Mouse (Mus musculus): Measurements from ENCODE around the gene Disc1. TPM values are rescaled to one million over a fixed set of nuclear protein-coding genes. Genes with fewer than 3 reads are reported as not detected.

The Disc1 gene
- polyA plus RNA-seq, 1 experiment from 2014 or later = 2.6 TPM

DNA sequence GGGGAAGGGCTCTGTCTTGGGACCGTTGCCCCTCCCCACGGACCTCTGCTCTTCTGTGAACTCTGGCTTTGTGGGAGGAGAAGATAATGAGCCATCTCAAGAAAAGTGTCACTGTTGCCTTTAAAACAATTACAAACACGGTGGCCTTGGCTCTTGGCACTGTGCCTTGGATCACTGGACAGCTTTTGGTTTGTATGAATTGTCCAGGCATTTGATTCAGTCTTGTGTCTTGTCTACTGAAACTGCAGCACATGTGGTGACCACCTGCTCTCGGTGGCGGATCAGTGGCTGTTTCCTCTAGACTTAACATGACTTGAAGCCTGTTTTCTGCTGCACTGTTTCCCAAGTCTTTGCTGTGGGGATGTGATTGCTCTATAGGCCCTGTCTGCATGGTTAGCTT is 44.1 kb downstream of the Disc1 start:
- Histone ChIP-seq H3K27ac (ENCODE audit: low read depth, low read length) (no peak overlapping the region), H3K4me3 (ENCODE audit: low read length) (no peak overlapping the region), H3K4me1 (ENCODE audit: control insufficient read depth, insufficient read depth, low read depth, low read length) (no peaks in the 10 kb centered on the region), H3K9ac (ENCODE audit: low read depth, low read length) (no peak overlapping the region), H3K36me3 (ENCODE audit: control insufficient read depth, insufficient read depth, low read length) (no peaks in the 10 kb centered on the region), H3K4me2 (ENCODE audit: low read length) (no peak overlapping the region), H3K27me3 (replicated peaks; ENCODE audit: control insufficient read depth, insufficient read depth, low read length) (no peaks in the 10 kb centered on the region), H3K9me3 (ENCODE audit: control insufficient read depth, low read length) (no peaks in the 10 kb centered on the region)
- no peak for ATAC-seq
- WGBS = 68% methylated on average over 5 of the region's 5 CpGs

DNA sequence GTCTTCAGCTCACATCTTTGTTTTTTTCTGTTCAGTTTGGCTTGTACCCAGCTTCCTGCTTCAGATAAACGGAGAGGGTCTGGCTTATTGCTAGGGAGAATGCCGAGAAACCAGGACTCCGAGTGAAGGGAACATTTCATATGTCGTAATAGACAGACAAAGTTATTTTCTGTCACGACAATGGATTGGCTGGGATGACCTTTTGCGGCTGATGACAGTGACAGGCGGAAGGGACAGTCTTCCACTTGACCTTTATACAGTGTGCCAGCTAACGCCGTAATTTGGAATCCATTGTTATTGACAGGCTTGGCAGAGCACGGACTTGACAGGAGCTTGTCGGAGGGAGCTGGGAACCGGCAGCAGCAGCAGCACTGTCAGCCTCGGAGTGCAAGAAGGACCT is 48.3 kb downstream of the Disc1 start:
- WGBS = 61% methylated on average over 13 of the region's 13 CpGs
- H3K27ac ChIP-seq (ENCODE audit: low read depth, low read length) = no peak overlapping the region
- no peak for ATAC-seq

DNA sequence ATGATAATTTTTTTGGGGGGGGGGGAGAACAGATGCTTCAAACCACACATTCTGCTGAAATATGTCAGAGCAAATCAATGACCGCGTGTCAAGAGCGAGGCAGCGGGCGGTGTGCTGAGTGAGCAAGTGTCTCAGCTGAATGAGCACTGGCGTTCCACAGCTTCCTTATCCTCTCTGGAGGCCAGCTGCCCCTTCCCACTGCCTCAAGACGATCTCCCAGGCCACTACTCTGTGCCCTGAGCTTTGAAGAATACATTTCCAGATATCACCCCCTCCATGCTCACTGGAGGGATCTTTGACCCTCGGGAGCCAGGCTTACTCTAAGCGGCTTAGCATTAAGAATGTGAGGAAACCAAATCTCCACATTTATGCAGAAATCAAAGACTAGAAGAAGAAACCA is 59.2 kb downstream of the Disc1 start:
- no peak for ATAC-seq
- Histone ChIP-seq H3K27ac (ENCODE audit: low read depth, low read length) (no peak overlapping the region), H3K9ac (ENCODE audit: low read depth, low read length) (no peak overlapping the region), H3K9me3 (ENCODE audit: control insufficient read depth, low read length) (no peaks in the 10 kb centered on the region), H3K4me1 (ENCODE audit: control insufficient read depth, insufficient read depth, low read depth, low read length) (peaks cover 9% of the 10 kb centered on the region), H3K36me3 (ENCODE audit: control insufficient read depth, insufficient read depth, low read length) (no peaks in the 10 kb centered on the region), H3K4me3 (ENCODE audit: low read length) (no peak overlapping the region), H3K4me2 (ENCODE audit: low read length) (no peak overlapping the region), H3K27me3 (replicated peaks; ENCODE audit: control insufficient read depth, insufficient read depth, low read length) (no peaks in the 10 kb centered on the region)
- 65% methylated on average over 9 of the region's 9 CpGs for WGBS

More for the DNA sequence above, 48.3 kb downstream of the Disc1 start:
- no peaks in the 10 kb centered on the region for H3K27me3 ChIP-seq (replicated peaks; ENCODE audit: control insufficient read depth, insufficient read depth, low read length)
- no peak overlapping the region for H3K4me2 ChIP-seq (ENCODE audit: low read length)
- no peak overlapping the region for H3K9ac ChIP-seq (ENCODE audit: low read depth, low read length)
- H3K4me1 ChIP-seq (ENCODE audit: control insufficient read depth, insufficient read depth, low read depth, low read length) = no peaks in the 10 kb centered on the region
- no peak overlapping the region for H3K4me3 ChIP-seq (ENCODE audit: low read length)
- no peaks in the 10 kb centered on the region for H3K9me3 ChIP-seq (ENCODE audit: control insufficient read depth, low read length)
- H3K36me3 ChIP-seq (ENCODE audit: control insufficient read depth, insufficient read depth, low read length) = no peaks in the 10 kb centered on the region

DNA sequence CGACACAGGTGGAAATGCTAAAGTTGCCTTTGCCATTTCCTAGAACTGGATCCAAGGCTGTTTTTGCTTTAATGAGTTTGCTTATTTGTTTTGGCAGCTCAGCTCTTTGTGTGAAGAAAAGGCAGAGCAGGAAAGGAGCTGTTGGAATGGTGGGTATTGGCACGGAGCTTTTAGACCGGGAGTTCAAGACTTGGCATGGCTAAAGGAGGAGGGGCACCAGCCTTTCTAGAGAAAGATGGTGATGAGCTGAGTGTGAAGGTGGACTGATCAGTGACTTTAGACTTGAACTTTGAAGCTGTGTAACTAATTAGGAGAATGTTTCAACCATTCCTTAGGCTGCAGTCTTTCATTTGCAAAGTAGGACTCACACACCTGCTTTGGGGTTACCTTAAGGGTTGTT is 59.8 kb downstream of the Disc1 start:
- whole genome bisulfite sequencing = 56% methylated on average over 3 of the region's 3 CpGs
- no peaks in the 10 kb centered on the region for H3K36me3 ChIP-seq (ENCODE audit: control insufficient read depth, insufficient read depth, low read length)
- no peak overlapping the region for H3K4me3 ChIP-seq (ENCODE audit: low read length)
- H3K9ac ChIP-seq (ENCODE audit: low read depth, low read length) = no peak overlapping the region
- H3K9me3 ChIP-seq (ENCODE audit: control insufficient read depth, low read length) = no peaks in the 10 kb centered on the region
- H3K27ac ChIP-seq (ENCODE audit: low read depth, low read length) = no peak overlapping the region
- H3K4me2 ChIP-seq (ENCODE audit: low read length) = no peak overlapping the region
- H3K4me1 ChIP-seq (ENCODE audit: control insufficient read depth, insufficient read depth, low read depth, low read length) = peaks cover 9% of the 10 kb centered on the region
- no peak; the same call in 1 of the 2 replicates for ATAC-seq
- no peaks in the 10 kb centered on the region for H3K27me3 ChIP-seq (replicated peaks; ENCODE audit: control insufficient read depth, insufficient read depth, low read length)

DNA sequence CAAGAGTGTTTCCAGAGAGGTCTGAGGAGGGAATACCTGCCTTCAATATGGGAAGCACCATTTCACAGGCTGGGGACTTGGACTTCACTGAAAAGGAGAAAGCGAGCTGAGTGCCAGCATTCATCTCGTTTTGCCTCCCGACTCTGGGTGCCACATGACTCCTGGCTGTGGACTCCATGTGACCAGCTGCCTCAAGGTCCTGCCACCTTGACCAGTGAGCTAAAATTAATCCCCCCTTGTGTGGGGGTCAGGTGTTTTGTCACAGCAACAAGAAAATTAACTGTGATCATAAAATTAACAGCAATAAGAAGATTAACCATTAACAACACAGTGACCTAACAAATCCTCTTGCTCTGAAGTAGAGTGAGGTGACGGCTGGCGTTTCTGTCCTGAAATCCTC is 61.3 kb downstream of the Disc1 start:
- no peaks in the 10 kb centered on the region for H3K27me3 ChIP-seq (replicated peaks; ENCODE audit: control insufficient read depth, insufficient read depth, low read length)
- no peaks in the 10 kb centered on the region for H3K9me3 ChIP-seq (ENCODE audit: control insufficient read depth, low read length)
- H3K27ac ChIP-seq (ENCODE audit: low read depth, low read length) = no peak overlapping the region
- no peak overlapping the region for H3K4me3 ChIP-seq (ENCODE audit: low read length)
- H3K4me2 ChIP-seq (ENCODE audit: low read length) = no peak overlapping the region
- no peak for ATAC-seq
- H3K9ac ChIP-seq (ENCODE audit: low read depth, low read length) = no peak overlapping the region
- H3K4me1 ChIP-seq (ENCODE audit: control insufficient read depth, insufficient read depth, low read depth, low read length) = peaks cover 9% of the 10 kb centered on the region
- 77% methylated on average over 5 of the region's 5 CpGs for WGBS
- no peaks in the 10 kb centered on the region for H3K36me3 ChIP-seq (ENCODE audit: control insufficient read depth, insufficient read depth, low read length)

DNA sequence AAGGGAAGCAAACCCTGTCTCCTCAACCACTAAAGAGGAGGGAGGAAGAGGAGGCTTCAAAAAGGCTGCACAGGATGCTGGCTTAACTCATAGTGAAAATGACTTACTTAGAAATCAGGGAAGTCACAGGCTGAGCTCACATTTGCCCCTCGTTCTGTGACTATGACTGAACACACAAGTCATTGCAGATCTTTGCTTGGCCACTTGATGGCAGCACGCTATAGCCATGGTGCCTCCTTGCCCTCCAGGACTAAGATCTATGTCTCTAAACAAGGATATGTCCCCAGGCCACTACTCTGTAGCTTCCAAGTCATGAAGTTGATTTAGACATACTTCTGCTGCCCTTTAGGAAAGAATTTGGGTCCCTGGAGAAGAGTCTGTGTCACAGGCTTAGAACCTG is 62.6 kb downstream of the Disc1 start:
- ATAC-seq = no peak
- H3K27ac ChIP-seq (ENCODE audit: low read depth, low read length) = no peak overlapping the region
- no peak overlapping the region for H3K9ac ChIP-seq (ENCODE audit: low read depth, low read length)
- H3K27me3 ChIP-seq (replicated peaks; ENCODE audit: control insufficient read depth, insufficient read depth, low read length) = no peaks in the 10 kb centered on the region
- WGBS = 11% methylated on average over 2 of the region's 2 CpGs
- H3K36me3 ChIP-seq (ENCODE audit: control insufficient read depth, insufficient read depth, low read length) = no peaks in the 10 kb centered on the region
- H3K4me2 ChIP-seq (ENCODE audit: low read length) = no peak overlapping the region
- H3K4me3 ChIP-seq (ENCODE audit: low read length) = no peak overlapping the region
- H3K4me1 ChIP-seq (ENCODE audit: control insufficient read depth, insufficient read depth, low read depth, low read length) = peaks cover 9% of the 10 kb centered on the region
- H3K9me3 ChIP-seq (ENCODE audit: control insufficient read depth, low read length) = no peaks in the 10 kb centered on the region

DNA sequence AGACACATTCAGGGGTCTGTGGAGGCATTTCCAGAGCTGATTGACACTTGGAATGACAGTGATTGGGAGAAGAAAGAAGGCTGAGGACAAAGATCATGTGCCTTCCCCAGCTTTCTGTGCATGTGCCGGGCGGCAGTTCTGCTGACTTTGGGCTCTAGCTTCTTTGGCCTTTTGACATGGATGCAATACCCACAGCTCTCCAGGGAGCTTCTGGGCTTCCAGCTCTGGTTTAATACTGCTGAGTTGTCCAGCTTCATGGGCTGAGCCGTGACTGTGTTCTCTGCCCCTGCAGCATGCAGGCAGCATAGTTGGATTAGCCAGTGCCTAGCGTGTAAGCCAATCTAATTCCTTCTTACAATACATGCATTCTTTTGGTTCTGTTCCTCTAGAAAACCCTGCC is 72.5 kb downstream of the Disc1 start:
- H3K4me1 ChIP-seq (ENCODE audit: control insufficient read depth, insufficient read depth, low read depth, low read length) = no peaks in the 10 kb centered on the region
- no peaks in the 10 kb centered on the region for H3K36me3 ChIP-seq (ENCODE audit: control insufficient read depth, insufficient read depth, low read length)
- no peak overlapping the region for H3K4me3 ChIP-seq (ENCODE audit: low read length)
- no peaks in the 10 kb centered on the region for H3K9me3 ChIP-seq (ENCODE audit: control insufficient read depth, low read length)
- H3K9ac ChIP-seq (ENCODE audit: low read depth, low read length) = no peak overlapping the region
- 78% methylated on average over 4 of the region's 4 CpGs for WGBS
- H3K4me2 ChIP-seq (ENCODE audit: low read length) = no peak overlapping the region
- H3K27me3 ChIP-seq (replicated peaks; ENCODE audit: control insufficient read depth, insufficient read depth, low read length) = no peaks in the 10 kb centered on the region; the same call in none of the 2 replicates
- no peak overlapping the region for H3K27ac ChIP-seq (ENCODE audit: low read depth, low read length)
- no peak for ATAC-seq

DNA sequence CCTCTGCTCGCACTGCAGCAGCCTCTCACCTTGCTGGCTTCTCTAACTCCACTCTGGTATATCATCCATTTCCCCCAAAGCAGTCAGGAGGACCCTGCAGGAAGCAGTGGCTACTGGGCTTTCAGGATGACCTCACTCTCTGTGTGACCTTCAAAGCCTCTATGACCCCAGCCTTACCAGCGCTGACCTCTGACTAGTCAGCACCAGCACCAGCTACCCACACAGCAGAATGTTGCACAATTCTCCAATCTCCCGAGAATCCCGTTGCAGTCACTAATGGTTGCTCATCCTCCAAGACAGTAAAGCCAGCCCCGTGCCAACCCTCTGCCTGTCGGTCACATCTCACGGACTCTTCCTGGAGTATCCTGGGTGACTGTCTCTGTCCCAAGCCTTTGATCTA is 73.6 kb downstream of the Disc1 start:
- Histone ChIP-seq H3K4me1 (ENCODE audit: control insufficient read depth, insufficient read depth, low read depth, low read length) (no peaks in the 10 kb centered on the region), H3K9ac (ENCODE audit: low read depth, low read length) (no peak overlapping the region), H3K36me3 (ENCODE audit: control insufficient read depth, insufficient read depth, low read length) (no peaks in the 10 kb centered on the region), H3K4me3 (ENCODE audit: low read length) (no peak overlapping the region), H3K27me3 (replicated peaks; ENCODE audit: control insufficient read depth, insufficient read depth, low read length) (no peaks in the 10 kb centered on the region; the same call in none of the 2 replicates), H3K4me2 (ENCODE audit: low read length) (no peak overlapping the region), H3K27ac (ENCODE audit: low read depth, low read length) (no peak overlapping the region), H3K9me3 (ENCODE audit: control insufficient read depth, low read length) (no peaks in the 10 kb centered on the region)
- WGBS = 82% methylated on average over 7 of the region's 7 CpGs
- no peak for ATAC-seq

DNA sequence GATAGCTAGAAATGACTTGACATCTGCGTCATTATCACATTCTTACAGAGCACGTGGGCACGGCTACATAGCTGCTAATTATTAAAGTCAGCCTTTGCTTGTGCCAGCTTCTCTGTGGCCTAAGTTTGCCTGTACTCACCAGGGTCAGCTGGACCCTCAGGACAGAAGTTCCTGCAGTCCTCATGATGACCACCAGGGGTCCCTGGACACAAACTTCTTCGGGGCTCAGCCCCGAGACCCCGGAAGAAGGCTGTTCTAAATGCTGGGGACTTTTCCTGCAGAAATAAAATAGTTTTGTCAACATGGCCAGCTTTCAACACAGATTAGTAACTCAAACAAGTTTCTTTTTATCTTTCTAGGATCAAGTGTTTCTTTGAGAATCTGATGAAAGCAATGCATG is 74.3 kb downstream of the Disc1 start:
- Histone ChIP-seq H3K27me3 (replicated peaks; ENCODE audit: control insufficient read depth, insufficient read depth, low read length) (no peaks in the 10 kb centered on the region; the same call in none of the 2 replicates), H3K36me3 (ENCODE audit: control insufficient read depth, insufficient read depth, low read length) (no peaks in the 10 kb centered on the region), H3K9ac (ENCODE audit: low read depth, low read length) (no peak overlapping the region), H3K4me1 (ENCODE audit: control insufficient read depth, insufficient read depth, low read depth, low read length) (no peaks in the 10 kb centered on the region), H3K9me3 (ENCODE audit: control insufficient read depth, low read length) (no peaks in the 10 kb centered on the region), H3K4me3 (ENCODE audit: low read length) (no peak overlapping the region), H3K27ac (ENCODE audit: low read depth, low read length) (no peak overlapping the region), H3K4me2 (ENCODE audit: low read length) (no peak overlapping the region)
- 0 out of 2 replicates have a peak, but pooled peaks have one; percentile 54 for ATAC-seq
- WGBS = 28% methylated on average over 6 of the region's 6 CpGs

DNA sequence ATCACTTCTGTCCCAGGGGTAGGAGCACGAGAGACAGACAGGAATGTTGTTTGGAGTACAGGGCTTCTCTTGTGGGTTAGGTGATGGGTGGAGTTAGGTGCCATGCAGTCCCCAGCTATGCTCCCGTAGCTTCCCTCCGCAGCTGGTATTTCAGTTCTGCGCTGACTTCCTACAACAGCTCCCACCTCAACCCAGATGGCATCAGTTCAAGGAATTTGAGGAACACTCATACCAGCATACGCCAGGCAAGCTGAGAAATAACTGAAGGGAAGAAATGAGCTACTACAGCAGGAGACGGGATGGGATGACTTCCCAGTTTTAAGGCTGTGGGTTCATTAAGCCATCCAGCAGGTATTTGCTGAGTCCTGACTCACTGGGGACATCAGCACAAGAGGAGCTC is 76.8 kb downstream of the Disc1 start:
- ATAC-seq = no peak
- no peaks in the 10 kb centered on the region for H3K9me3 ChIP-seq (ENCODE audit: control insufficient read depth, low read length)
- no peak overlapping the region for H3K27ac ChIP-seq (ENCODE audit: low read depth, low read length)
- H3K4me1 ChIP-seq (ENCODE audit: control insufficient read depth, insufficient read depth, low read depth, low read length) = peaks cover 9% of the 10 kb centered on the region
- H3K4me3 ChIP-seq (ENCODE audit: low read length) = no peak overlapping the region
- no peaks in the 10 kb centered on the region; the same call in none of the 2 replicates for H3K27me3 ChIP-seq (replicated peaks; ENCODE audit: control insufficient read depth, insufficient read depth, low read length)
- no peaks in the 10 kb centered on the region for H3K36me3 ChIP-seq (ENCODE audit: control insufficient read depth, insufficient read depth, low read length)
- 85% methylated on average over 6 of the region's 6 CpGs for WGBS
- no peak overlapping the region for H3K4me2 ChIP-seq (ENCODE audit: low read length)
- no peak overlapping the region for H3K9ac ChIP-seq (ENCODE audit: low read depth, low read length)

Data from hindbrain, embryonic 16.5 days (tissue).